Mouse (Mus musculus) heart, postnatal 36 days (tissue): ENCODE results near the gene Drd5. TPM values are rescaled to one million over a fixed set of nuclear protein-coding genes. Genes with fewer than 3 reads are reported as not detected.
A peak's percentile ranks its signal among the peaks of the same experiment; 100 is the strongest.

Experiments used
- DNase-seq, 2 experiments: peaks; one replicate each; pipeline ENCODE4 v3.0.0; 2021 to 2022
- intact Hi-C: fragments of 180-260 bp; cut with DNase I; formaldehyde crosslinking; loops from one replicate; pipeline ENCODE4 v1.15.1; 2025
- total RNA-seq, 2 experiments: library from RNA; stranded (reverse); gene quantifications; 2 replicates each; pipeline ENCODE4 v1.2.3; 2021

Drd5 gene
- total RNA-seq, 2 experiments from 2014 or later: not detected

DNA sequence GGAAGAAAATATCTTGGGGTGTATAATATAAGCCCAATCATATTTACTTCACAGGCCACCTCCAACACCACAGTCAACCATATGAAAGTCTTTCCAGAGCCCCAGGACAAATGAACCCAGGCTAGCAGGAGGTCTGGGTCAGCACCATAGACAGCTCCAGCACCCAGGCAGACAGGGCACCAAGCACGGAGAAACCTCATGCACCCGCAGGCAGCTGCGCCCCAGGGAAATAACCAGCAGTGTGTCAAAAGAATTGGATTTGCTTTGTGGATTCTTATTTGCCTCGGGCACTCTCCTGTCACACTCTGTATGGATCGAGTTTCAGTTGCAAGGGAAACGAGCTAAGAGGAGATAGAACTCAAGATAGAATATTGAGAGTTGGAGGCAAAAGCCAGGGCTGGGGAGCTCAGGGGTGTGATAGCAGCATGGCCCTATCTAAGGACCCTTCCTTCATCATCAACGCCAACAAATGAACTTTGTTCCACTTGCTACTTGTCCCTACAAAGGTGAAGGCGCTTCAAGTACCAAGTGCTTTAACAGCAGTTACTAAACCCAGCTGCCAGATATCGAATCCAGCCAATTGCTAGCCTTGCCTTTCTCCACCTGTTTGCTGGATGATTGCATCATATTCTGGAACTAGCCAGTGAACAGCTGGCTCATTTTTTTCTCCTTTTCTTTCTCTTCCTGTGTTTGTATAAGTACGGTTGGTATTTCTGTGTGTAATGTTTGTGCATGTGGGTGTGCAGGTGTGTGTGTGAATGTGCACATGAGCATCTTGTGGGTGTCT, 27.7 kb downstream of the Drd5 start:
- intact Hi-C loops: no loop called here
- DNase-seq: peak; percentile 10

DNA sequence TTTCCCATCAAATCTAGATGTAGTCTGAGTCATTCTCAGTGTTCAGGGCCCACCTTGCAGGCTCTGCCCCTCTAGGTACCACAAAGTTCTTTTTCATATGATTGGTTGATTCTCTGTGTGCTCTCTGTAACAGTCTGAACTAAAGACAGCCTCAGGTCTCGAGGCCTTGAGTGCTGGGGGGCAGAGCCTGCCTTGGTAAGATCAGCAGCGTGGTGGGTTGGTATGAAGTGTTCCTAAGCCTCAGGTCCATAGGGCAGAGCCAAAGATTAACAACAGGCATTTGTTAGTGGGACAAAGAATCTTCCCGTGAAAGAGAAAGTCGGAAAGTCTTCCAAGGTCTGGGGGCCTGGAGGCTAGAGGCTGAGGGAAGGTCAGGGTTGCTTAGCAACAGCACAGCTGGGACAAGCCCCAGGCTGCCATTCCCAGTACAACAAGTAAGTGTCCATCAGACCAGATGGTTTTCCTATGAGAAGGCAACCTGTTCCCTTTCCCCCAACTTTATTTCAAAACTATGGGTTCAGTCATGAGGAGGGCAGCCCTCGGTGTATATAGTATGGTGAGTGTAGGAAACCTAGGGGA, 31.3 kb downstream of the Drd5 start:
- no peak for DNase-seq
- intact Hi-C loops: no loop called here

DNA sequence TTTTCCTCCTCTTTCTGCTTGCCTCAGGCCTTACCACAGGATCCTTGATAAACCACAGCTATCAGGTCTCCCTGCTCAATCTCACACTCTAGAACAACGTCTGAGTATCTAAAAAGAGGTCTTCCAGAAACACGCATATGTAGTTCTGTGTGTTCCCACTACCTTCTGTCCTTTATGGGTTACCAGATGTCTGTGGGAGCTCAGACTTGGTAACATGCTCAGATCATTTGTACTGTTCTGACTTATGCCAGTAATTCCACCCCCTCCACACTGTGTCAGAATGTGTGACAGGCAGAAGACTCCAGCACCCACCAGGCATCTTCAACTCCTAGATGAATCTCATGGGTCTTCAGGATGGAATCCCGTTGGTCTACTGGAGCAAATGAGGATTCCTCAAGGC, 37.8 kb downstream of the Drd5 start:
- intact Hi-C loops: no loop called here
- DNase-seq: no peak

DNA sequence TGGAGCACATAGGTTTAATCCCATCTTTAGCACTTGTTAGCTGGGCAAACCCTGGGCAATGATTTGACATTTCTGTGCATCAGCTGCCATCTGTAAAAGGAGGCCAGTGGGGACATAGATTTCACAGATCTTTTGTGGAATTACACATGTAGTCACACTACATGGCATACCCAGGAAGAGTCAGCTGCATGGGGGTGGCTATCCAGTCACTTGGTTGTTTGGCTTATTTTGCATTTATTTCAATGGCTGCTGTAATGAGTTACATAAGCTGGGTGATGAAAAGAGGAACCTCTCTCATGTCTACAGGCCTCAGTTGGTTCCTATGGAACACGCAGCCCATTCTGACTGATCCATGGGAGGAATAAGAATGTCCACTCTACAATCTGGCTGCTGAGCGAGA, 40.5 kb downstream of the Drd5 start:
- DNase-seq: no peak
- intact Hi-C loops: no loop called here

DNA sequence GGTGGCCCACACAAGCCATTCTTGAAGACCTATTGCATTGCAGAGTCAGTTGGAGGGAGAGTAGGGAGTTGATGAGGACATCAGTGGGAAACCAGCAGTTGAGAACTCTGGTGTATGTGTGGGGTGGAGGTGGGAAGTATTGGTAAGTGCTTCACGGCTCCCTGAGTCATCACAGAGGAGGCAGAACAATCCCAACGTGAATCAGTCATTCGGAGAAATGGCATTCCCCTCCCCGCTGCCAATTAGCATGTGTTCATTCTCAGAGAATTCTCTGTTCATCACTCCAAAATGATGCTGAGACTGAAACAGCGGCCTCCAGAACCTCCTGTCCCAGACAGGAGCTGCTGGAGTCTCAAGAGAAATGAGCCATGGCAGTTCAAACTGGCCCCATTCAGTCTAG, 45.2 kb downstream of the Drd5 start:
- DNase-seq: no peak
- intact Hi-C loops: no loop called here

DNA sequence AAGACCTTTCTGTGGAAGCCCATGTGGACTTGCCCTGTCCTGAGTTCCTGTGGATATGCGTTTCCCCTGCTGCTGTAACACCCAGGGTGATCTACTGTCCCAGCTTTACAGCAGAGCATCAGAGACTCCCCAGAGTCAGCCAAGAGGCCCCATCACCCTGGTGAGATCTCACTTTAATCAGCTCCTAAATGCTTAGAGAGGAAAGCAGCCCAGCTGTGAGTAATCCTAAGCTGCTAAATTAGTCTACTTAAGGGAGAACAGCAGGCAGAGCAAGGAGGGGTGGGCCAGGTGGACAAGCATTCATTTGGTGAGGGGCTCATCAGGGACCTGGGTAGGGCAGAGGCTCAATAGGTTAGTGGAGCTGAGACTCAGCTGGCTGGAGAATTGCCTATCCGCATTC, 46.4 kb downstream of the Drd5 start:
- no peak for DNase-seq
- intact Hi-C loops: no loop called here

DNA sequence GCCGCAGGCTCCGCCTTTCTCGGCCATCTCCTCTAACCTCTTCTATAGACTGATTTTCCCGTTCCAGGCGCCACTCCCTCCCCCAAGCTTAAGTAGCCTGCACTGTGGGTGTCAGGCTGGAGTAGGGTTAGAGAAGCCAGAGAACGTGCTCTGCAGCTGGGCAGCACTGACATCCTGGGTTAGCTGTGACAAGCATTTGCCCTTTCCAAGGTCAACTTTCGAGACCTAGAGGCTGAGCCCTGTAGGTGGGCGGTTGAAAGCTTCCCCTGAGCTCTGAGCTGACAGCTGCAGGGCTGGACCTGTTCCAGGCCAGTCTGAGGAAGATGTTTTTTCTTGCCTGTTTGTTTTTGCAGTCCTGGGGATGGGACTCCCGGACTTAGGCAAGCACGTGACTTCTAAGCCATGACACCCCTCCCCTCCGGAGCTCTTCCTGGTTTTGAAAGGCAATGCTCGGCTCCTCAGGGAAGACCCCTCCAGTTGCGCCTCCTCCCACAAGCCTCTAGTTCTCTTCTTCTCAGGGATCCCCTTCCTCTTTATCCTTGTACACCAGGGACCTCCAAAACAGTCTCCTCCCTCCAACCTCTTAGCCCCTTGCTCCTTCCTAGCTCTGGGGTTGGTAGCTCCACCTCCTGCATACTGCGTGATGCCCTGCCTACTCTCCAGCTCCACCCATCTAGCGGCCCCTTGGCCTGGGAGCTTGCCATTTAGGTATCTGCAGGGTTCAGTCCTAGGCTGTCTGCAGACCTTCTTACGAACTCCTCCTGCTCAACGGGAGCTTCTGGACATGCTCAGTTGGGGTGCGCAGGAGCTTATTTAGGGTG, 47.7 kb downstream of the Drd5 start:
- DNase-seq: peak; percentile 33 to 38
- intact Hi-C loops: no loop called here

DNA sequence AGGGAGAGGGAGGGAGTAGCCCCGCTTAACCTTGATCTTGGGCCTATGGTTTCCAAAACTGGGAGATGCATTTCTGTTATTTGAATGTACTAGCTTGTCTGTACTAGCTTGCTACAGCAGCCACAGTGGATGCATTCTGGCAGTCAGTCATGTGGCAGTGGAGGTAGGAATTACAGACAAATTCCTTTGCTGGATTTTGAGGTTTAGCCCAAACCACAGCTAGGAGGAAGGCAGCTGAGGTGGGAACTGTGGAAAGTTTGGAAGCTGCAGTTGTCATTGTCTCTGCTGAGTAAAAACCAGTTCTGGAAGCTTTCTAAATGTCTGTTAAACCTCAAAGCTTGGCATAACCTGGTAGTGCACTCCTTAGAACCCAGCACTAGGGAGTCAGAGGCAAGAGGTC, 52.1 kb downstream of the Drd5 start:
- DNase-seq: no peak
- intact Hi-C loops: no loop called here

Other genes starting within 250 kb of the Drd5 start
- 1 to 10 TPM; 7.6 to 9.5 TPM for gene Nsg1, start 159.5 kb upstream of the Drd5 start, total RNA-seq
- 1 to 10 TPM; 3.9 to 4.4 TPM for gene Zbtb49, start 98.9 kb upstream of the Drd5 start, total RNA-seq
- gene Lyar, start 98.9 kb upstream of the Drd5 start, total RNA-seq: 10 to 100 TPM; 18.7 to 19.0 TPM
- gene Tmem128, start 59.2 kb upstream of the Drd5 start, total RNA-seq: 10 to 100 TPM; 15.6 to 15.8 TPM
- 1 to 10 TPM in 1 of 2 experiments, under 1 TPM in 1; 0.16 to 1.1 TPM for gene Otop1, start 43.4 kb upstream of the Drd5 start, total RNA-seq
- 1 to 10 TPM; 1.4 to 2.3 TPM for gene Slc2a9, start 183.8 kb downstream of the Drd5 start, total RNA-seq
- 100 to 1,000 TPM; 111 to 113 TPM for gene Wdr1, start 243.9 kb downstream of the Drd5 start, total RNA-seq